Mouse (Mus musculus) thymus, adult 2 months (tissue): ENCODE results near the gene Actb. TPM values are rescaled to one million over a fixed set of nuclear protein-coding genes. Genes with fewer than 3 reads are reported as not detected.

Source experiments
- DNase-seq: peaks from one replicate; pipeline ENCODE4 v3.0.0; 2021
- H3K27ac ChIP-seq: fragments of 200-500 bp; 2 replicates; pipeline ENCODE4 v1.5.1; 2012; ENCODE audit warnings: low read length, control low read depth; ENCODE audit not compliant: control insufficient read depth, insufficient read depth
- H3K27me3 ChIP-seq: fragments of 200-500 bp; 2 replicates; pipeline ENCODE4 v1.6.1; 2012; ENCODE audit warnings: mild to moderate bottlenecking, low read length, moderate library complexity, mixed read lengths; ENCODE audit not compliant: control insufficient read depth, insufficient read depth
- H3K36me3 ChIP-seq: fragments of 200-500 bp; 2 replicates; pipeline ENCODE4 v1.6.1; 2012; ENCODE audit warnings: mild to moderate bottlenecking, low read length, moderate library complexity; ENCODE audit not compliant: control insufficient read depth, insufficient read depth
- H3K4me1 ChIP-seq: fragments of 200-500 bp; replicated peaks from 2 replicates; pipeline ENCODE4 v1.6.1; 2012; ENCODE audit warnings: low read length; ENCODE audit not compliant: control insufficient read depth, insufficient read depth
- H3K4me3 ChIP-seq: fragments of 200-500 bp; 2 replicates; pipeline ENCODE4 v1.5.1; 2012; ENCODE audit warnings: mild to moderate bottlenecking, low read length, control low read depth, moderate library complexity; ENCODE audit not compliant: control insufficient read depth, insufficient read depth
- CTCF ChIP-seq: fragments of 200-500 bp; IDR thresholded peaks from 2 replicates; pipeline ENCODE4 v1.5.1; 2012; ENCODE audit warnings: mild to moderate bottlenecking, control low read depth, low read length, moderate library complexity, borderline replicate concordance; ENCODE audit not compliant: control insufficient read depth, poor library complexity, insufficient read depth; ENCODE audit errors: extremely low read depth
- POLR2A ChIP-seq: fragments of 200-500 bp; IDR thresholded peaks from 2 replicates; pipeline ENCODE4 v1.6.1; 2012; ENCODE audit warnings: mild to moderate bottlenecking, low read length, control low read depth, moderate library complexity; ENCODE audit not compliant: control insufficient read depth, poor library complexity, insufficient read depth; ENCODE audit errors: extremely low read depth
- WGBS: fragments of 180-500 bp; shearing (Covaris S2); methylation state at CpG from one replicate; pipeline ENCODE4 v1.1.7; 2018; 5-methylcytosine and 5-hydroxymethylcytosine counted together
- polyA plus RNA-seq: library from polyadenylated mRNA; depleted of rRNA; stranded (reverse); fragments of >200 nt; gene quantifications from 2 replicates; pipeline ENCODE4 v1.2.3, GENCODE M21; 2012

Gene Actb
- polyA plus RNA-seq, 1 experiment = 6,903 TPM

DNA sequence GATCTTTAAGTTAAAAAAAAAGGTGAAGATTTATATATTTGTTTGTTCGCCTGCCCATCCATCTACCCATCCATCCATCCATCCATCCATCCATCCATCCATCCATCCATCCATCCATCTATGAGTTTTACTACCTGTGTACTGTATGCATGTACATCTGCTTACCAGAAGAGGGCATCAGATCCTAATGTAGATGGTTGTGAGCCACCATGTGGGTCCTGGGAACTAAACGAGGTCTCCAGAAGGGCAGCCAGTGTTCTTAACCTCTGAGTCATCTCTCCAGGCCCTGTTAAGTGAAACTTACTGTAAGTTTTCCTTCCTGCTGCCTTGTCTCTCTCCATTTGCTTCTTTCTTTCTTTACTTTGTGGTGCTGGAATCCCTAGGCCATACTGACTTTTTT is 33.8 kb upstream of the Actb start:
- Histone ChIP-seq H3K27ac (no peak overlapping the region), H3K36me3 (no peaks in the 10 kb centered on the region), H3K4me3 (no peak overlapping the region), H3K27me3 (no peaks in the 10 kb centered on the region), H3K4me1 (peaks cover 13% of the 10 kb centered on the region)
- WGBS = 75% methylated on average over 2 of the region's 2 CpGs
- DNase-seq = no peak
- TF ChIP-seq CTCF (no peak), POLR2A (no peak)

DNA sequence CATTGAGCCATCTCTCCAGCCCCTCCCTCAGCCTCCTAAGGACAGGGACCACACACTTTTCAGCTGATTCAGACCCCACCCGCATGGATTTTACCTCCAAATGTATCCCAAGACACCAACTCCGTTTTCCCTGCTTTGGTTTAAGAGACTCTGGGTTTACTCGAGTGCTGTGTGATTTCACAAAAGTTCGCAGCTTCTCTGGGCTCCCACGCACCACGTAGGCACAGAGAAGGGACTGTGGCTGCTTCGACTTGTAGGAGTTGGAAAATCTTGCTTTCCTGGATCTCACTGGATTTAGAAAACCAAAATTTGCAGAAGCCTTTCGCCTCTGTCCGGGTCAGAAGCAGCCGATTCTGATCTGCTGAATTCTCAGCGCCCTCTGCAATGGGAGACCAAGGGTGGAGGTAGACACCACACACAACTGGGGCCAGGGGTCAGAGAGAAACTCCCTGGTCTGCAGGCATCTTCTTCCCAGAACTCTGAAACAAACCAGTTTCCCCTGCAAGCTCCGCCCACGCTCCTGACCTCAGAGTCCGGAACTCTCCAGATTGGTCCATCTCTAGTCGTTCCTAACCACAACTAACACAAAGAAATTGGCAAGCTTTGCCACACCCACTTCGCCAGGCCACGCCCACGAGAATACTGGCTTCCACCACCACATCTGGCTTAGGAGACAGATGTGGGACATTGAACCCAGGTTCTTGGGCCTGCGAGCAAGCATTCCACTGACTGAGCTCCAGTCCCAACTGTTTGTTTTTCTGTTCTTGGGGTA is 31.6 kb upstream of the Actb start:
- Histone ChIP-seq H3K4me3 (no peak overlapping the region), H3K27ac (no peak overlapping the region), H3K27me3 (no peaks in the 10 kb centered on the region), H3K4me1 (peaks cover 13% of the 10 kb centered on the region), H3K36me3 (no peaks in the 10 kb centered on the region)
- peak; percentile 44 for DNase-seq
- TF ChIP-seq POLR2A (no peak), CTCF (no peak)
- WGBS = 39% methylated on average over 19 of the region's 19 CpGs

DNA sequence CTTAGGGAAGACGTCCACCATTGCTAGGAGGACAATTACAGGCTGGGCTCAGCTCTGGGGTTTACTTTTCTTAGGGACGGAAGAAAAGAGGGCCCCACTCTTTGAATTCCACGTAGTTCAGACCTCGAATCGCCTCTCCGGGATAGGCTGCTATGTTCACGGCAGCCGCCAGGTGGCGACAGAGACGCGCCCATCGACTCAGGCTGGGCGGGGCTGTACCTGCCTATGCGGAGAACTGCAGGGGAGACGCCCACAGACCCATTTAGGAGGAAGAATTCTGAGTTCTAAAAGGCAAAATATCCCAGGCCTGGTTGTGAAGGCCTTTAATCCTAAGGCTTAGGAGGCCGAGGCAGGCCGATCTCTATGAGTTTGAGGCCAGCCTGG is 29.8 kb upstream of the Actb start:
- peak; percentile 87 for DNase-seq
- no peak overlapping the region for H3K27ac ChIP-seq

DNA sequence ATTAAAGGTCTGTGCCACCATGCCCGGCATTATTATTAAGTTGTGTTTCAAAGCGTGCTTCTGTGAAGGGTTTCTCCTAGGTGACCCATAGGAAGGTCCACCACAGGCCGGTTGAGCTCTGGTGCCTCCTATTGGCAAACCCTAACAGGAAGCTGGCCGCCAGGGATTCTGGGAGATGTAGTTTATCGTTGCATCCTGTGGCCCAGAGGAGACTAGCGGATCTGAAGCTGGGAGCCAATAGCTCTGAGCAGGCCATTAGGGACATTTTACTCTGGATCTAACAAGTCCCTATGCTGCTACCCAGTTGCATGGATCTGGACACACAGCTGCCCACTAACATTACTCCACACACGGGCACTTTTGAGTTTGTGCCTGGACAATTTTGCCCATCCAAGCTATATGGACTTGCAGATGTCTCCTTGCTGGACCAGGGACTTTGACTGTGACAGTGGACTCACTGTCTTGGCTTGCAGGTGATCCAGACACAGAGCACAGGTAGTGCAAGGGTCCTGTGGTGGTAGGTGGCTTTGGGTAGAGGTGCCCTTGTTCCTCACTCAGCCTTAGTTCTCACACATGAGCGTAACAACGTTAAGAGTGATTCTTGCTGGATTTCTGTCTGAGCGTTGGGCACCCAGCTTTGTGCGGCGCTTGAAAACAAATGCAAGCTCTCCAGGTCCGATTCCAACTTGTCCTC is 29.2 kb upstream of the Actb start:
- TF ChIP-seq POLR2A (no peak), CTCF (no peak)
- WGBS = 55% methylated on average over 13 of the region's 13 CpGs
- H3K27me3 ChIP-seq = no peaks in the 10 kb centered on the region
- no peaks in the 10 kb centered on the region for H3K36me3 ChIP-seq
- DNase-seq = peak; percentile 50
- peaks cover 31% of the 10 kb centered on the region for H3K4me1 ChIP-seq
- H3K27ac ChIP-seq = no peak overlapping the region
- H3K4me3 ChIP-seq = no peak overlapping the region

More for the DNA sequence above, 29.8 kb upstream of the Actb start:
- whole genome bisulfite sequencing = 9% methylated on average over 17 of the region's 17 CpGs
- Histone ChIP-seq H3K4me1 (peaks cover 27% of the 10 kb centered on the region), H3K36me3 (no peaks in the 10 kb centered on the region), H3K4me3 (no peak overlapping the region), H3K27me3 (no peaks in the 10 kb centered on the region)
- TF ChIP-seq POLR2A = no peak
- TF ChIP-seq CTCF = peak; percentile 97

DNA sequence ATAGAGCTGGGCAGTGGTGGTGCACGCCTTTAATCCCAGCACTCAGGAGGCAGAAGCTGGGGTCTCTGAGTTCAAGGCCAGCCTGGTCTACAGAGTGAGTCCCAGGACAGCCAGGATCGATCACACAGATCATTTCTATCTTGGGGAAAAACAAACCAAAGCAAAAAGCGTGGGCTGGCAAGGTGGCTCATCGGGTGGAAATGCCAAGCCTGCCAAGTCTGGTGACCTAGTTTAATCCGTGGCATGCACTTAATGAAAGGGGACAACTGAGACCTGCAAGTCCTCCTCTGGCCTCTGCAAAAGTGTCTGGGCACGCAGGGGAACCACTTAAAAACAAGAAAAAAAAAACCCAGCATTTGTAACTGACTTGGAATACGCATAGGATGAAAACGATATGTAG is 26.2 kb upstream of the Actb start:
- no peak overlapping the region for H3K4me3 ChIP-seq
- H3K36me3 ChIP-seq = no peaks in the 10 kb centered on the region
- no peak overlapping the region for H3K27ac ChIP-seq
- DNase-seq = no peak
- no peak for TF ChIP-seq POLR2A
- H3K27me3 ChIP-seq = no peaks in the 10 kb centered on the region
- 71% methylated on average over 8 of the region's 8 CpGs for WGBS
- H3K4me1 ChIP-seq = peaks cover 33% of the 10 kb centered on the region

DNA sequence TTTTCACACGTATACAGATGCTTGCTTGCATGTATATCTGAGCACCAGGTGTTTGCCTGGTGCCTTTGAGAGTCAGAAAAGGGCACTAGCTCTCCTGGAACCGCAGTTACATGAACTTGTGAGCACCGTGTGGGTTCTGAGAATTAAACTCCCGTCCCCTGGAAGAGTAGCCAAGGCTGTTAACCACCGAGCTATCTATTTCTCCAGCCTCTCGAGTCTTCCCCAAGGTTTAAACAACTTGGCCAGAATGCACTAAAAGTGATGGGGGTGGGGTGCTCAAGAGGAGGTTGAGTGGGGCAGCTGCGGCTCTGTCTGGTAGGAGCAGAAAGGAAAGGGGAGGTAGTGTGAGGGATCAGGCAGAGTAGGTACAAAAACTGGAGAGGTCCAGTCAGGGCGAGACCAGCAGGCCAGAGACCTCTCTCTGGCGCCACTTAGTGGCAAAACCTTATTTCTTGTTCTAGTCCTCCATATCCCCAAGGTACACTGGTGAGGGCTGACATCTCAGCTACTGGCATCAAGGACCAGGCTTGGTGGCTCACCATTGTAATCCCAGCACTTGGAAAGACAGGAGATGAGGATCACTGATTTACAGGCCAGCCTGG is 25.6 kb upstream of the Actb start:
- Histone ChIP-seq H3K27me3 (no peaks in the 10 kb centered on the region), H3K4me3 (peak overlapping the region; percentile 29), H3K36me3 (no peaks in the 10 kb centered on the region), H3K27ac (peak overlapping the region; percentile 39; the same call in 1 of the 2 replicates), H3K4me1 (peaks cover 38% of the 10 kb centered on the region)
- peak; percentile 83 for DNase-seq
- TF ChIP-seq CTCF = peak; percentile 71; the same call in 1 of the 2 replicates
- no peak for TF ChIP-seq POLR2A
- 3% methylated on average over 9 of the region's 9 CpGs for WGBS
